Mouse (Mus musculus): ENCODE data around the gene Hhatl.

GRCm38 (mm10) chr9:121819073-121819770 is 26.9 kb upstream of the Hhatl start:
- no peak for TF ChIP-seq FLI1 (IDR thresholded peaks at IDR 0.05; ENCODE audit: low read length)
- no peak for TF ChIP-seq GATA1 (IDR thresholded peaks at IDR 0.05; ENCODE audit: borderline replicate concordance, low read length)

Data from megakaryocyte, embryonic 14.5 days (primary cell).